Mouse (Mus musculus) heart, postnatal 10 days (tissue): Measurements from ENCODE around the gene Smad5. TPM values are rescaled to one million over a fixed set of nuclear protein-coding genes. Genes with fewer than 3 reads are reported as not detected.

ENCODE experiments used
- total RNA-seq, 2 experiments: library from RNA; stranded (reverse); gene quantifications; 2 replicates each; pipeline ENCODE4 v1.2.3; 2021

Smad5 gene
- total RNA-seq, 2 experiments from 2014 or later, result 44.2 to 48.9 TPM

Other genes starting within 250 kb of the Smad5 start
- not detected for gene Il9, start 220.8 kb upstream of the Smad5 start, total RNA-seq
- 1 to 10 TPM; 1.0 to 1.1 TPM for gene Fbxl21, start 180.5 kb upstream of the Smad5 start, total RNA-seq
- not detected for gene Lect2, start 154.5 kb upstream of the Smad5 start, total RNA-seq
- 10 to 100 TPM; 18.6 to 21.2 TPM for gene Tgfbi, start 93.5 kb upstream of the Smad5 start, total RNA-seq
- gene Gm45623, start 50.8 kb downstream of the Smad5 start, total RNA-seq, result under 1 TPM in 1 of 2 experiments, not detected in 1; 0.22 TPM
- under 1 TPM; 0.10 to 0.12 TPM for gene Trpc7, start 193.0 kb downstream of the Smad5 start, total RNA-seq